Mouse (Mus musculus): ENCODE data around the gene Raf1. TPM values are rescaled to one million over a fixed set of nuclear protein-coding genes. Genes with fewer than 3 reads are reported as not detected.

The Raf1 gene
- total RNA-seq, 2 experiments from 2014 or later = 78.5 to 79.3 TPM

Other genes with a start within 250 kb of the Raf1 start
- 10 to 100 TPM; 24.6 to 28.0 TPM for gene Tsen2, start 132.0 kb downstream of the Raf1 start, total RNA-seq (2021)
- gene Mkrn2os, start 84.1 kb downstream of the Raf1 start, total RNA-seq (2021) = not detected
- gene Mkrn2, start 74.7 kb downstream of the Raf1 start, total RNA-seq (2021) = 10 to 100 TPM; 33.0 to 41.2 TPM
- gene Tmem40, start 85.8 kb upstream of the Raf1 start, total RNA-seq (2021) = under 1 TPM in 1 of 2 experiments, not detected in 1; 0.52 TPM
- 1 to 10 TPM; 2.7 to 2.8 TPM for gene Cand2, start 97.9 kb upstream of the Raf1 start, total RNA-seq (2021)
- 100 to 1,000 TPM; 497 to 528 TPM for gene Rpl32, start 132.1 kb upstream of the Raf1 start, total RNA-seq (2021)
- 1 to 10 TPM; 3.2 to 4.0 TPM for gene Efcab12, start 161.8 kb upstream of the Raf1 start, total RNA-seq (2021)
- 1 to 10 TPM; 5.8 to 7.2 TPM for gene Mbd4, start 176.7 kb upstream of the Raf1 start, total RNA-seq (2021)
- 10 to 100 TPM; 26.4 to 33.5 TPM for gene Ift122, start 176.8 kb upstream of the Raf1 start, total RNA-seq (2021)